Mouse (Mus musculus) retina, postnatal 7 days (tissue): Measurements from ENCODE around the gene Ctf1.
"Not testable (repeated sequence)": the region's sequence is repeated elsewhere in the genome, so short reads cannot be mapped to it uniquely, and the experiment has no call there.

Experiments
- DNase-seq: peaks from one replicate; pipeline ENCODE4 v3.0.0-alpha.2; 2012; ENCODE audit warnings: low read depth, low spot score

Gene Ctf1

DNA sequence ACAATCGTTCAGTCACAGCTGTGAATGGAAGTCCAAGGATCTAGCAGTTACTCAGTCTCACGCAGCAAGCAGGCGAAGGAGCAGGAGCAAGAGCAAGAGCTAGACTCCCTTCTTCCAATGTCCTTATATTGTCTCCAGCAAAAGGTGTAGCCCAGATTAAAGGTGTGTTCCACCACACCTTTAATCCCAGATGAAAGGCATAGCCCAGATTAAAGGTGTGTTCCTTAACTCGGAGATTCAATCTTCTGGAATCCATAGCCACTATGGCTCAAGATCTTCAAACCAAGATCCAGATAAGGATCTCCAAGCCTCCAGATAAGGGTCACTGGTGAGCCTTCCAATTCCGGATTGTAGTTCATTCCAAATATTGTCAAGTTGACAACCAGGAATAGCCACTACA, 19.5 kb downstream of the Ctf1 start, which contains the start of gene Ctf2:
Gene Ctf2 (minus strand): TSS at position 101 of the 400 bp plus-strand sequence.
- not testable (repeated sequence) for DNase-seq

DNA sequence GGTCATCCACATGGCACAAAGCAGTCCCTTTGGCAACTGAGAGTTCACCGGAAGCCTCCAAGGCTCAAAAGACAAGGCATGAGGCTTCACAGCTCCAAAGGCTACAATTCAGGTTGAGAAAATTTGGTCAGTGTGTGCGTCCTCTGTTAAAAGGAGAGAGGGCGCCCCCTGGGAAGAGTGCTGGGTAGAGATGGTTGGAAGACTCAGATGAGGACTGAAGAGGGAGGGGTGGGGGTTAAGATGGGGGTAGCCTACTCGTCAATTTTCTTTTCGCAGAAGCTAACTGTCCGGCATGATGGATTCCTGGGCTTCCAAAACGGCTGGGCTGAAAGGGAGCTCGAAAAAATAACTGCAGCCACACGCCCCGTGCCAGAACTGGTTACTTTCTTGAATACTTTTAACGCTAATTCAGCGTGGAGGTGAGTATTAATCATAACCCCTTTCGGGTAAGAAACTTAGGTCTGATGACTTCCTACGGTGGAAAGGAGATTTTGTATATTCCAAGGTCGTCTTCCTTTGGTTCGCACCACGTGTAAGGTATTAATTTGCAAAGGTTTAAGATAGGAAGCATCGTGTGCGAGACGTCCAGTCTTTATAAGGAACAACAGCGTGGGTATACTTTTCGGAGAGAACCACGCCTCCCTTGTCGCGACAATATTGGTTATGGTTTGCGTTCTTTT, 32.0 kb downstream of the Ctf1 start, which contains the start of gene Fbxl19:
Gene Fbxl19 (plus strand): TSS at position 178 of the 680 bp plus-strand sequence.
- no peak for DNase-seq

DNA sequence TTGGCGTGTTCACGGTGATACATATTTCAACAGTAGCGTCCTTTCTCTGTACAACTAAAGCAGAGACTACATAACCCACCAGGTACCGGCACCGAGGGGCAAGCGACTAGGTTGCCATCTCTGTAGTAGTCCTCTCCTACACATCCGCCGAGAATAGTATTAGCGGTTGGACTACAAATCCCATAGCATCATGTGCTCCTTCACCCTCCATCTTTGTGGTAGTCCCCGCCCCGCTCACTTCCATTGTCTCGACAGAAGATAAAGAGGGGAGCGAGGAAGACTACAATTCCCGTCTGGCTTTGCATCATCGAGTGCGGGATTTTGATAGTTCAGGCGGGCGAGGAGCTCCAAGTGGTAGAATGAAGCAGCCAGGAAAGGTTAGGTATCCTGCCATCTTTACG, 32.7 kb downstream of the Ctf1 start:
- DNase-seq, result peak; percentile 95

DNA sequence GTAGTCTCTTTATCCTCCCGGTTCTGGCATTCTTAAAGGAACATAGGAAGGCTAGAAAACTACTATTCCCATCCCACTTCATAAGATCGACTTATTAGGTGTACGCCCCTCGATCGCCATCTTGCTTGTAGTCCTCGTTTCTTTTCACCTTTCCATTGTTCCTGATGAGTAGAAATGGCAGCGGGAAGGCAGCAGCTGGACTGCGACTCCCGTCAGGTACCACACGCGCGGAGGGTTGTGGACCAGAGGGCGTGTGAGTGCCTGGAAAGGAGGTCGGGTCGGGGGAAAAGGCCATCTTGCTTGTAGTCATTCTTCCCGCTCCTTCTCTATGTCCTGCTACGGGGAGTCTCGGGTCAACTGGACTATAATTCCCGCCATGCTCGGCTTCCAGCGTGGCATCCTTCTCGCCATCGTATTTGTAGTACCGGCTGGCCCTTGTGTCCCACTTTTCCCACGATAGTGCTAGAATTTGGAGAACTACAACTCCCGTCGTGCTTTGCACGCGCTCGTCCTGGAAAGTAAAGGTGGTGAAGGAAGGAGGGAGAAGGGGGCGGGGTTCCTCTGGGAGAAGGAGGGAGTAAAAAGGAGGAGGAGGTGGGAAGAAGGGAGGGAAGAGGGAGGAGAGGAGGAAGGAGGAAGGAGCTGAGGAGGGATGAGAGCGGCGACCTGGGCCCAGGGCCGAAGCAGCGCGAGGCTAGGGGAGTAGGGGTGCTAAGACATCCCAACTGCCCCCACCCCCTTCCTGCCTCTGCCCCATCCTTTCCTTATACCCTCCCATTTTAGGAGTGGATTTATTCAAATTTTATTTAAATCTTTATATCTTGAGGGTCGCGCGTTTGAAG, 33.3 kb downstream of the Ctf1 start:
- peak; percentile 98 for DNase-seq

DNA sequence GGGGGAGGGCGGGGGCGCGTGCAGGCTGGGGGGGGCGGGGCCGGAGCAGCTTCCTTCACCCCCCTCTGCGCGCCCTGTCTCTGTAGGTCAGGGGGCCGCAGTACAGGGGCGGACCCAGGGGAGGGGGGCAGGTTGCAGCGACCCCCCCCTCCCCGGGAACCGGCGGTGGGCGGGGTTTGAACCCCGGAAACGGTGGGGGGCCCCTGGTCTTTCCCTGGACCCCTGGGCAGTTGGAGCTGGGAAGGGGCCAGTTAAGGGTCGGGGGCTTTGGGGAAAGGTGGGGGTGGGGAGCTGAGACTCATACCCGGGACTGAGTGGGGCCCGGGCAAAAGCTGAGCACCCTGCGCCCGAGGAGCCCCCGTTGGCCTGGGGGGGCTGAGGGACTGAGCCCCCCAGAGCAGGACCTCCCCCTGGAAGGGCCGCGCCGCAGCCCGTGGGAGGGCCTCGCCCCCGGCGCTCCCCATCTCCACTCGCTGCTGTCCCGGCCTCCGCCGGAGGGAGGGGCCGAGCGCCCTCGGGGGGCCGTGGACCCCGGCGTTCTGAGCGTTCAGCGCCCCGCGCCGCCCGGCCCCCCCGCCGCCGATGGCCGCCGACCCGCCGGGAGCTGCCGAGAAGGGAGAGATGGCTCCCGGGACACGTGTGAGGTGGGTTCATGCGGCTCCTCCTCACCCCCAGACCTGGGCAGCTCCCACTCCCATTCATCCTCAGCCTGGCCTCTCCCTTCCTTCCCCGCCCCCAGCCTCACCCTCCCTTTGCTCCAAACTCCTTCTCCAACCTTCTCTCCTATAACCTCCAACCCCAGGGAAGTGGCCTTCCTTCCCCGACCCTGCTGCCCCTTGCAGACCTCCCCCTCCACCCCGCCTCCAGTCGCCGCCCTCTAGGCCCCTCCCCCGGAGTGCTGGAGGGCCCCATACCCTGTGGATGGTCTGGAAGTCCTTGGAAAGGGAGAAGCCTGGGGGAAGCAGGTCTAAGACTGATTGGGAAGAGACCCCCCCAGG, 34.3 kb downstream of the Ctf1 start:
- DNase-seq, result no peak

DNA sequence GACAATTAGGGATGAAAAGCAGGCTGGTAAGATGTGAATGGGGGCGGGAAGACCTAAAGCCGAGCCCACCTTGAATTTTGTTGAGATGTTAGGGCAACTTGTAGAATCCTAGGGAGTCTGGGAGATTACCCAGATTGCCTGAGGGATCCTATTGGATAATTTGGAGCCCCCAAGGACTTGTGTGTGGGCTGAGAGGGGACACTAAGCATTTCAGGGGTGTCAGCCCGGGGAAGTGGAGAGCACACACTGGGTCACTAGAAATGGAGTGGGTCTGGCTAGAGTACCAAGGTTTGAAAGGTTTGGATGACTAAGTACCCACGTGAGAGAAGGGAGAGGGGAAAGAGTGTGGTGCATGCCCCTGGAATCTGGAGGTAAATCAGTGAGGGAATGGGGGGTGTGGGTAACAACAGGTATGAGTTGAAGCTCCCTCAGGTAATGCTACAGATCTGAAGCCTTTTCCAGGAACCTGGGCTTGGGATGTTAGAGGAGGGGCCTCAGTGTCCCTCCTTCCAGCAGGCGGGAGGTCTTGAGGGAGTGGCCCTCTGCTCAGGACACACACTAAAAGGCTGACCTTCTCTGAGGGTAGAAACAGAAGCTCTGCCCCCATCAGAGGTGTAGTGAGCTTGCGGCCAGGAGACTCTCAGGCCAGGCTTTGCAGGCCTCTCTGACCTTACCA, 35.2 kb downstream of the Ctf1 start:
- no peak for DNase-seq

DNA sequence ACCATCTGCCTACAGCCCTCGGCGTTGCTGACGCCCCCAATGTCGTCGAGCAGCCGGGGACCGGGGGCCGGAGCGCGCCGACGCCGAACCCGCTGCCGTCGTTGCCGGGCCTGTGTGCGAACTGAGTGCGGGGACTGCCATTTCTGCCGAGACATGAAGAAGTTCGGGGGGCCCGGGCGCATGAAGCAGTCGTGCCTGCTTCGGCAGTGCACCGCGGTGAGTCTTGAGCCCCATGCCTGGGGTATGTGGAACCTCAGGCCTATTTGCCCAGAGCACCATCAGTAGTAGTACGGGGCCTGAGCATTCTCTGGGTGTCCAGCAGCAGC, 35.7 kb downstream of the Ctf1 start:
- DNase-seq, result no peak

DNA sequence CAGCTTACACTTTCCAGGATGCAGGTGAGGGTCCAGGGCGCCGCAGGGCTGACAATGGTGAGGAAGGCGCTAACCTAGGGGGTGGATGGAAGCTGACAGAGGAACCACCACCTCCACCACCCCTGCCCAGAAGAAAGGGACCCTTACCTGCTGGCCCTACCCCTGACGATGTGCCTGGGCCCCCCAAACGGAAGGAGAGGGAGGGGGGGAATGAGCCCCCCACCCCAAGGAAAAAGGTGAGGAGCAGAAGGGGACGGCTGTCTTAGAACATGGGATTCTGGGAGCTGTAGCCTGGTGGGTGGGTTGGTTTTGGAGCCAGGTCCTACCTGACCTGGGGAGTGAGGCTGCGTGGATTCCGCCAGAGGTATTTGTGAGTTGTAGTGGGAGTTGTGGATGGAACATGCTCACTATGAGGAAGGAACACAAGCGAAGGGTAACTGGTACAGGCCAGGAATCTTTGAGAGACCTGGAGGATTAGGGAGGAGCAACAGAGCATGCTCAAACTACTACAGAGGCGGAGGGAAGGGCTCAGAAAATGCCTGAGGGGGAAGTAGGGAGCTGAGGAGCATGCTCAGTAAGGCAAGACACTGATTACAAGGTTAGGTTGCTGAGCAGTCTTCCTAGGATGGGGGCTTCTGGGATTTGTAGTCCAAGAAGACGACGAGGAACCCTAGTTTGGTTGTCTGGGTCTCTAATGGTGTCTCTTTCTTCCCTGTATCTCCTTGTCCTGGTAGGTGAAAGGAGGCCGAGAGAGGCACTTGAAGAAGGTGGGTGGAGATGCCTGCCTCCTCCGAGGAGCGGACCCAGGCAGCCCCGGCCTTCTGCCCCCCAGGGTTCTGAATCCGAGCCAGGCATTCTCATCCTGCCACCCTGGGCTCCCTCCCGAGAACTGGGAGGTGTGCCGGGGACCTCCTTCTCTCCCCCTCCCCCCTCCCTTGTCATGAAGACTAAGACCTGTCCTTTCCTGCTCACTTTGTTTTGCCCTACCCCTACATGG, 37.9 kb downstream of the Ctf1 start:
- DNase-seq, result peak; percentile 70

DNA sequence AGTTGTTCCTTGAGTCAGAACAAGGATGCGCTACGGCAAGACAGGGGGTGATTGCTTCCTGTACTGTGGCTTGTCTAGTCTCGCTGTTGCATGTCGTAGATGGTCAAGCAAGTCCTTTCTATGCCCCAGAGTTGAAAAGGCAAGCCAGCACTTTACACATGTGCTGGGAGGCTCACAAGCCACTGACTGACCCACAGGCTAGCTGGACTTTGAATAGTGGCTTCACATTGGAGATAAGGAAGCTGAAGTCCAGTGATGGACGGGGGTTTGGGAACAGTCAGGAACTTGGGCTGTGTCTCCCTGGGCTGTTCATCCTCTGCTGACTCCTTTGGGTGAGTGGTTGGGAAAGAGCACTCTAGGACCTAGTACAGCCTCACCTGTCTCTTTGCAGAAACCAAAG, 39.1 kb downstream of the Ctf1 start:
- DNase-seq, result no peak

DNA sequence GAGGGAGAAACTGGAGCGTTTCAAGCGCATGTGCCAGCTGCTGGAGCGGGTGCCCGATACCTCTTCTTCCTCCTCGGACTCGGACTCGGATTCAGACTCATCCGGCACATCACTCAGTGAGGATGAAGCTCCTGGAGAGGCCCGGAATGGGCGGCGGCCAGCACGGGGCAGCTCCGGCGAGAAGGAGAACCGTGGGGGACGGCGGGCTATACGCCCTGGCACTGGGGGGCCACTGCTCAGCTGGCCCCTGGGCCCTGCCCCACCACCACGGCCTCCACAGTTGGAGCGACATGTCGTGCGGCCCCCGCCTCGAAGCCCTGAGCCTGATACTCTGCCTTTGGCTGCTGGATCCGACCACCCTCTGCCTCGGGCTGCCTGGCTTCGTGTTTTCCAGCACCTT, 39.5 kb downstream of the Ctf1 start:
- DNase-seq, result no peak

DNA sequence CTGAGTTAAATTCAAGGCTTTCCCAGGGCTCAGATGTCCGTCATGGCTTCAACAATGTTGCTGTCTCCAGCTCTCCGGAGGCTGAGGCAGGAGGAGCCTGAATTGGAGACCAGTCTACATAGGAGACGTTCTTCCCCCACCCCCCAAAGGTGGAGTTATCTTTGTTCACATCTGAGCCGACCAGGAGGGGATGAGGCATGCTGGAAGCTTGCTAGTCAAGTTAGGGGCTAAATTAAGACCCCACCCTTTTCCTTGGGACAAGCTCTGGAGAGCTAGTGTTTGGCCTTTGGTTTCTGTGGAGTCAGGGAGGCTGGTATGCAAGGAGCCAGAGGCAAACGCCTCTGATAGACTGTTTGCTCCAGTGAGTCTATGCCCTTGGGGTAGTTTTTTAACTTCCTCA, 40.6 kb downstream of the Ctf1 start:
- no peak for DNase-seq

DNA sequence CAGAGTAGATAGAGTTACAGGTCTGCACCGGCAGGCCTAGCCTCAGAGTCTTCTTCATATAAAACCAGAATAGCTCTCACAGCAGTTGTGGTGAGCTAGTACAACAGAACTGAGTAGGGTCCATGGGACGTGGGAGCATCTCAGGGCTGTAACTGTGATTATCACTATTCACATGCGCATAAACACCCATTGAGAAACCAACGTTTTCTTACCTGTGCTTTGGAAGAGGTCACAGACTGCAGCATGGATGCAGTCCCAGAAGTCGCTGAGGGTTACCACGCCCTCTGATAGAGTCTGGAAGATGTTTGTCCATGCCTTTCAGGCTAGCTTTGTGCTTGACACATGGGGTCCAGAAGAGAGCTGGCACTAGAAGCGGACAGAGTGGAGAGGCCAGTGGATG, 41.2 kb downstream of the Ctf1 start:
- no peak for DNase-seq

DNA sequence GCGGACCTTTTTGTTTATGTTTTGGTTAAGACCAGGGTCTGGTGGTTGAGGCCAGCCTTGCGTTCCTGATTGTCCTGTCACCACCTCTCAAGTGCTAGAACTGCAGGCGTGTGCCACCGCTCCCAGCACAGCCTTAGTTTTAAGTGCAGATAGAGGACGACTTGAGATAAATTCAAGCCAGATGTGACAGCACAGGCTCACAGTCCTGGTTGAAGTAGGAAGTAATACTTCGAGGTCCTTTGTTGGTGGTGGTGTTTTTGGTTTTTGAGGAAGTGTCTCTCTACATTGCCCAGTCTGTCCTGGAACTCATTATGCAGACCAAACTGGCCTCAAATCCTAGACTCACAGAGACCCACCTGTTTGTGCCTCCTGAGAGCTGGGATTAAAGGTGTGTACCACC, 47.2 kb downstream of the Ctf1 start:
- no peak for DNase-seq

DNA sequence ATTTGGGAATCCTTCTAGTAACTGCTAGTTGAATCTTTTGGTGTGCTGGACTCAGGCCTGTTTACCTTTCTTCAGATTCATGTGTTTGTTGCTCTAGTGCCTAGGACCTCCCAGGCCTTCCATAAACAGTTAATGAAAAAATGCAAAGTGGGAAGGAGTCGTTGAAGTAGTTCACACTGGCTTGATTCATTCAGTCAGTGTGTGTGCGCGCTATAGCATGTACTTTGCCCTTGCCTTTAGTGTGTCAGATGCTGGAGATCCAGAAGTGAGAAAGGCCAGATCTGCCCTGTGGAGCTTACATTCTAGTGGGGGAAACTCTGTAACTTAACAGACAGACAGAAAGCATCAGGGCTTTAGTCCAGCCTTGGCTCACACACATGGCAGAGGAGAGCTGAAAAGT, 47.9 kb downstream of the Ctf1 start:
- no peak for DNase-seq

DNA sequence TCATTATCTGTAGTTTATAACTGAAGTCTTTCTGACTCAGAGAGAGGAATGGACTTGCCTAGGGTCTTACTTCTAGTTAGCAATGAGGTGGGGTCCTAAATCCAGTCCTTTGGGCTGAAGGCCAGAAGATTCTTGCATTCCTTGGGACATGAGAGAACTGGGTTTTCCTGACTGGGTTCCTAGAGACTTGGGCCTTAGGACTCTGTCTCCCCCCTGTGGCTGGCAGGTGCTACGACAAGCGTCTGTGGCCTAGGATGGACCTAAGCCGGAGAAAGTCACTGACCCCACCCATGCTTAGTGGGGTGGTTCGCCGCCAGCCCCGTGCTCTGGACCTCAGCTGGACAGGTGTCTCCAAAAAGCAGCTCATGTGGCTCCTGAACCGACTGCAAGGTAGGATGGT, 48.5 kb downstream of the Ctf1 start:
- peak; percentile 65 for DNase-seq

DNA sequence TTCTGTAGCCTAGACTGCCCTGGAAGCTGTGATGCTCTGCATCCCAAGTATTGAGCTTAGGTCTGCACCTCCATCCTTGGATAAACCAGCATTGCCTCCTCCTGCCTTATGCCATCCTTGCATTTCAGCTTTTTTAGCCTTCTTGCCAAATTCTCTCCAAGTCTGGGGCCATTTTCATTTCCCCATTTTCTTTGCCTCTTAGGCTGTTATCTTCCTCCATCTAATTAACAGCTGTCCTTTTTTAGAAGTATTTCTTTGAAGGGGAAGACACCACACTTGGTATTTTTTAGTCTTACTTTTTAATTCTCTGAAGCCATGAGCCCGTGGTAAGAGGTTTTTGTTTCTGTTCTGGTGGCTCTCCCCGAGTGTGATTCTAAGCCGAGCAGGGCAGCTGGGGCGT, 51.1 kb downstream of the Ctf1 start:
- no peak for DNase-seq

DNA sequence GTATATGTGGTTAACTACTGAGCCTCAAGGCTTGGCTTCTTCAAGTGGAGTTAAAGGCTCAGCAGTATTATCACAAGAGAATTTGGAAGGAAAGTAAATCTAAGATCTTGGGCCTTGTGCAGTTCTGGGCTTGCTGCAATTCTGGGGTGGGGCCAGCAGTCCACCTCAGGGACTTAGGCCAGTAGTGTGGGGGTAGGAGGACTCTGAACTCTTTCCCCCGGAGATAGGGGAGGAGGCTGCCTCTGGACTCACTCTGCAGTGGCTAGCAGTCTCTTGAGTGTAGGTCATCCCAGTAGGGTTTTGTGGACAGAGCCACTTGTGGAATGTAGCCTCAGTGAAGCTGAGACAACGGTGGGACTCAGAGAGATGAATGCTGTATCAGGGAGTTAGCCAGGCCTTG, 53.2 kb downstream of the Ctf1 start:
- no peak for DNase-seq

DNA sequence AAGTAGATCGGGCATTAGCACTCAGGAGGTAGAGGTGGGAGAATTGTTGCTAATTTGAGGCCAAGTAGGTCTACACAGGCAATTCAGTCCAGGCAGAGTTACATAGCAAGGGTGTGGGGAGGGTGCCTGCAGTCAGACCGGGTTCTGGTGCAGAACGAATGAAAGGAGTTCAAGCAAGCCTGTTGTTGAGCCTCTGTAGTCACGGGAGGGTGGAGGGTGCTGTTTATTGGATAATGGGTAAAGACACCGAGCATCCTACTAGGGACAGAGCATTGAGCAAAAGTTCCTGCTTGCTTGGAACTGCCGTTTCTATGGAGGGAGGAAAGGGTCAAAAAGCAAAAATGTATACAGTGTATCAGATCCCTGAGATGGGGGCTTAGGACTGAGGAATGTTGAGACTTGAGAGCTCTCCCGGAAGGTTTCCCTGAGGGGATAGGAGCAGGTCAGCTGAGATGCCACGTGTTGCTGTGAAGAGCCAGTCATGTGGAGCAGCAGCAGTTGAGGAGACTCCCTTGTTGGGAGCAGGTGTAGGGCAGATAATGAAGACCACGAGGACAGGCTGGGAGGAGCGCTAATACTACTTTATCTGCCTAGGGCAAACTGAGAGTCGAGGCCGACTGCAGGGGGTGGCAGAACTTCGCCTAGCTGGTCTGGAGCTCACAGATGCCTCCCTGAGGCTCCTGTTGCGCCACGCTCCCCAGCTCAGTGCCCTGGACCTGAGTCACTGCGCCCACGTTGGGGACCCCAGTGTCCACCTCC, 54.5 kb downstream of the Ctf1 start:
- no peak for DNase-seq
